Mouse (Mus musculus) lung, postnatal 14 days (tissue): Measurements from ENCODE around the gene Gm14226.
A peak's percentile ranks its signal among the peaks of the same experiment; 100 is the strongest.
"Not testable (repeated sequence)": the region's sequence is repeated elsewhere in the genome, so short reads cannot be mapped to it uniquely, and the experiment has no call there.

Source experiments
- DNase-seq: peaks from one replicate; pipeline ENCODE4 v3.0.0; 2021

The Gm14226 gene

GRCm38 (mm10) chr2:155050108-155050503 lies 32.0 kb downstream of the Gm14226 start:
- DNase-seq = no peak

GRCm38 (mm10) chr2:155050504-155051236 lies 32.6 kb downstream of the Gm14226 start:
- DNase-seq = peak; percentile 97

- no peak for DNase-seq
Observed at GRCm38 (mm10) chr2:155051622-155052351, 33.7 kb downstream of the Gm14226 start.

GRCm38 (mm10) chr2:155052681-155053080 lies 34.6 kb downstream of the Gm14226 start:
- no peak for DNase-seq

DNA sequence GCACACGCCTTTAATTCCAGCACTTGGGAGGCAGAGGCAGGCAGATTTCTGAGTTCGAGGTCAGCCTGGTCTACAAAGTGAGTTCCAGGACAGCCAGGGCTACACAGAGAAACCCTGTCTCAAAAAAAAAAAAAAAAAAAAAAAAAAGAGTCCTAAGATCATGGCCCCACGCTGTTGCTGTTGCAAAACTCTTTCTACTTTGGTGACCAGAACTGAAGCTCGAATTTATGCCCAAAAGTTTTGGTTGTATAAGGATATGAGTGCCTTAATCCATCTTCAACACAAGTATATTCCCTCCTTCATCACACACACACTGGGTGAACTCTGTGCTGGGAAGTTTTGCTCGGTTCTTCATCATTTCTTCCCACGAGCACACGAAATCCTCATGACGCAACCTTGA lies 35.4 kb downstream of the Gm14226 start:
- DNase-seq = not testable (repeated sequence)

DNA sequence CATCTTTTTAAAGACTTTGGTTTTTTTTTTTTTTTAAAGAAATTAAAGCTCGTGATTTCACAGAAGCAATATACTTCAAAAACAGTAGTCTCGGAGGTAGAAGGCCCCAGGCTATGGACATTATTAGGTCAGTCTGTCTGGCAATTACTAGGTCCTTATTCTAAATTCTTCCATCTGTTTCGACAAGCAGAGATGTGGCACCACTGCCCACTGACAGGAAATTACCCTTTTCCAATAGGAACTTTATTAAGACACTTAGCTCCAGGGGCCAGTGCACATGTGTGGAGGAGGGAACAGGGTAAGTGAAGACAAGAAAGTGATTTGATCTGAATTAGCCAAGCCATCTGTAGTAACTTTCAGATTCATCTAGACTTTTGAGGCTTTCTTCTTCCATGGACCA lies 36.6 kb downstream of the Gm14226 start:
- no peak for DNase-seq

DNA sequence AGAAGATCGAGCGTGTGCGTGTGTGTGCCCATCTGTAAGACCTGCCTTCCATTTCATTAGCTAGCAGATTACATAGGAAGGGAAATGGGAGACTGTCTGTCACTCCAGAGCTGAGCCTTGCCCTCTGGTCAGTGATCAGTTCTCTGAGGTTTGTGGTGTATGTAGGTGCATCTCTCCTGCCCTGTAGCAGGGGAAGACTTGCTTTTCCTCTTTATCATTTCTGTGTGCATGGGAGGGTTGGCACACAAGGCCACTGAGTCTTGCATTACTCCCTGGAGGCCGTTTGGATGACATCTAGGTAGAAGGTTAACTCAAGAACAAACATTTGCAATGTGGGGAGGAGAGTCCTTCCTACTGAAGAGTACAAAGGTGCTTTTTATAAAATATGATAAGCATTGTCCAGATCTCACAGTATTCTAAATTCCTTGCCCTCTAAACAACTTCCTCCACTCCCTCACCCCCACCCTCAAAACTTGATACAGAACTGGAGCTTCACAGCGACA lies 38.1 kb downstream of the Gm14226 start:
- no peak for DNase-seq

DNA sequence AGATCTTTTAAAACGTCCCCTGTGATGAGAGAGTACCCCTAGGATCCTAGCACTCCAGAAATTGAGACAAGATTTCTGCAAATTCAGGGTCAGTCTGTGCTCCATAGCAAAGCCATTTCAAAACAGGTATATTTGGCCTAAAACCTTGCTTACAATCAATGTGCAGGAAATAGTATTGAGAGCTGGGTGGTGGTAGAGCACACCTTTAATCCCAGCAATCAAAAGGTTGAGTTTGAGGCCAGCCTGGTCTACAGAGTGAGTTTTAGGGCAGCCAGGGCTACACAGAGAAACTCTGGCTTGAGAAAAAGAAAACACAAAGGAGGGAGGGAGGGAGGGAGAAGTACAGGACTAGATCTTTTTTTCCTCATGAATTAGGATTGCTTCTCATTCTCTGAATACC lies 39.3 kb downstream of the Gm14226 start:
- DNase-seq = no peak

DNA sequence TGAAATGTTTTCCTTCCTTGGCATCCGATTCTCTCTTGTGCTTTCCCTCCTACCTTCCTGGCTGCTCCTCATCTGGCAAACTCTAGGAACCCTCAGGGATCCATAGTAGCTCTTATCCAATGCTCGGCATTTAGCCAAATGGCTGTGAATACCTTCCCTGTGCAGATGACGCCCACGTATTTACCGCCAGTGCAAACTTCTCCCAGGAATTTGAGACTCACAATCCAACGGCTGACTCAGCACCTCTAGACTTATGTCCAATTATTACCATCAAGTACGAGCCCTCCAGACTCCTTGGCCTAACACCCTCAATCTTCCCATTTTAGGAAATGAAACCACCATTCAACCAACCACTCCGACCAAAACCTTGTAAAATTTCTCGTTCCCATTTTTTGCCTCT lies 53.0 kb downstream of the Gm14226 start:
- DNase-seq = no peak

DNA sequence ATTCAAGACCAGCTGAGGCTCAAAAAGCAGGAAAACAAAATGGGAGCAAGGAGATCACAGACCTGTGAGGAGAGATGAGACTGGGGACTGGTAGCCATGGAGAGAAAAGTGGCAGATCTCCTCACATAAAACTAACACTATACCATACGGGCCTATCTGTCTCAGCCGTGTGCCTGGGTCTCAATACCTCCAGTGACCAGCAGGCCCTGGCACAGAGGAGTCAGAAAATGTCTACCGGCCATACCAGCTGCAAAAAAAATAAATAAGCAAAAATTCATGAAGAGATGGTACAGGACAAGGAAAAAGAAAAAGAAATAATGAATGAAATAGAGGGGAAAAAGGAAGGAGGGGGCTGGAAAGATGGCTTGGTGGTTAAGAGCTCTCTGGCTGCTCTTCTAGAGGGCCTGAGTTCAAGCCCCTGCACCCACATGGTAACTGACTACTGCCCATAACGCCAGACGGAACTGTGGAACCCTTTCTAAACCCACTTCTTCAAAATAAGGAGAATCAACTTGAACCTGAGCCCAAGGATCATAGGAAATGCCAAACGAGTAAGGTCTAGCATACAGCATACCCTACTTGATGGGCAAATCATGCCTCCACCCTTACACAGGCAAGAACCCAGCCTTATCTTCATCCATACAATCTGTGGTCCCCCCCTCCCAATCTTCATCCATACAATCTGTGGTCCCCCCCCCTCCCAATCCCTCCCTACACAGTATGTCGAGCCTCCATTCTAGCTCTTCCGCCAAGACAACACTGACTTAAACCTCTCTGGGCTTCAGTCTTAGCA lies 54.5 kb downstream of the Gm14226 start:
- DNase-seq = no peak

- no peak for DNase-seq
Observed at GRCm38 (mm10) chr2:155073347-155073746, 55.3 kb downstream of the Gm14226 start.

DNA sequence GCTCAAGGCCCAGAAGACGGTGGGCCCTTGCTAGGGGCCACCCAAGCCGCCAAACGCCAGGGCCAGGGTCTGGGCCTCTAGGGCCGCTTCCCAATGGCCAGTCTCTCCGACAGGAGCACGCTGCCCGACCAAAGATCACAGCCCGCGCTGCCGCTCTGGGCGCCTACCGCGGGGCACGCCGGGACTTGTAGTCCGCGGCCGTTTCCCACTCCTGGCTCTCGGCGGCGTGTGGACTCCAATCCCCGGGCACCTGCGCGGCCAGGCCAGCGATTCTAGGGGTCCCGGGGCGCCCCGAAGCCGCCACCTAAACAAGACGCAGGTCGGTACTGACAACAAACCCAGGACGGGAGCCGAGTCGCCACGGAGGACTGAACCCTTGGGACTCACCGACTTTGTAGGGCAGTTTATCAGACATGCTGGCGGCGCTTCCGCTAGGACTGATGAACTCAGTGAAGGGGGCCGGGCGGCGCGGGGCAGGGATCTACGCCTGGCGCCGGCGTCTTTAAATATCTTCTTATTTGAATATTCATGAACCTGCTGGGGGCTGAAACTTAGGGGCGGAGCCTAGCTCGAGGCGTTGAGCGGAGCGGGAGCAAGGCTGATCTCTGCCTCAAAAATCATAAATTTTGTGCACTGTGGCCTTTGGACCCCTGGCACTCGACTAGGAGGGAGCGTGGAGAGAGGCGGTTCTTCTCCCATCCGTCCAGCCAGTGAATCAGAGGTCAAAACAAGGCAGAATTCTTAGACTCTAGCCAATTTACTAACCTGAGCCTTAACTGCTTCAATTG lies 56.1 kb downstream of the Gm14226 start, which contains the start of gene Ahcy:
TSS of gene Ahcy (minus strand) at position 520 of the 788 bp plus-strand sequence.
- peak; percentile 87 for DNase-seq

DNA sequence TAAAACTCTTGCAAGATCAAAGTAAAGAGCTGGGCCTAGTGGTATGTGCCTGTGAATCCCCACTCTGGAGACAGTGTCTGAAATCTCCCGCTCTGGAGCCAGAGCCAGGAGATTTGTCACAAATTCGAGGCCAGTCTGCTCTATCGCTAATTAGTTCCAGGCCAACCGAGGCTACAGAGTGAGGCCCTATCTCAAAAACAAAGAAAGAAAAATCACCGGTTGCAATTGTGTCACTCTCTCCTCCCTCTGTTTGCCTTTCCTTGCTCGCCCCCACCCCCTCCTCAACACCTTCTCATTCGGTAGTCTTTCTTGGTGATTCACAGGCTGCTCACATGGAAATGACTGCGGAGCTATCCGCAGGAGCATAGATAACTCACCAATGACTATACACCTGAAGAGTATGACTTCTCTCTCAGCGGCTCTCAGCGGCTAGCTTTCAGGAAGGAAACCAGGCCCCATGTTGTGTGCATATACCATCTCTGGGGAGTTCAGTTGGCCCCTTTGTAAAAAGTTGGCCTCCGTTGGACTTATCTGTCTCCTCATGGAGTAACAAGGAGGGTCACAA lies 56.8 kb downstream of the Gm14226 start:
- DNase-seq = no peak

DNA sequence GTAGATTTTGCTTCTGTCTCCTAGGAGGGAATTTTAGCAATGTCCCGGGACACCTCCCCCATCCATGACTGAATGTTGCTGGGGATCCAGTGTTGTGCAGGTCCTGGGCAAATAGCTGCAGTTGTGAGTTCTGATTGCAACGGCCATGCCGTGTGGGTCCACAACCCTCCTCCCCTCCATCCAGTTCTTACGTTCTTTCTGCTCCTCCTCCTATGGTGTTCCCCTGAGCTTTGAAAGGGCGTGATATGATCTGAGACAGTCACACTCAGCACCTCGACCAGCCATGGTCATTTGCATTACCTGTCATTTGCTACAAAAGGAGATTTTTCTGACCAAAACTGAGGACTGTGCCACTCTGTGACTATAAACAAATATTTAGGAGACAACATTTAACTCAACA lies 57.6 kb downstream of the Gm14226 start:
- DNase-seq = no peak
